ENCODE assay signal across 8 mouse cellular contexts in the genomic region with DNA sequence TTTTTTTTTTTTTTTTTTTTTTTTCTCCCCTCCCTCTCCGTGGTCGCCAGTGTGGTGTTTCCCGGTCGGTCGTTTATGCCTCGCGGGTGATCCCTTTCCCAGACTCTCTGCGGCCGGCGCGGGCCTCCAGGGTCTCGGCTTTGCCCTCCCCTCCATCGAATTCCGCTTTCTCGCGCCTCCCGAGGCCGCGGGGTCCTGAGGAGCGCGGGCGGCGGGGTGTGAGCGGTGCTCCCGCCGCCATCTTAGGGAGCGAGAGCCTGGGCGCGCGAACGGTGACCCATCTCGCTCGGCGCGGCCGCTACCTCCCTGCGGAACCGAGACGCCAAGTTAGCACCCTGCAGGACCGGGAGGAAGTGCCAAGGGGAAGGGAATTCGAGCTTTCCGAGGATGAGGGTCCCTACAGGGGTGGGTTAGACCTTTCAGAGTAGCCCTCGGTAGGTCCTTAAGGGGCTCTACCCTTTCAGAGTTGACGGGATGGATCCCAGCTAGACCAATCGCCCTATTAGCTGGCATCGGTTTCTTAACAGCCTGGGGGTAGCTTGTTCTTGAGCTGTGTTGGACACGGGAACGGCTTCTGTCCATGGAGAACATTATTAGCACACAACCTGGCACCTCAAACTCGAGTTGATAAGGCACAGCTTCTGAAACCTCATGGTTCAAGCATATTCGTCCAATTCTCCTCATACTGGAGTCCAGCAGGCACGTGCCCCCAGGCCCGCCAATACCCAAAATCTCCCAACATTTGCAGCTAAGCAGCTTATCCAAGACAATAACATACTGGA. TPM values are rescaled to one million over a fixed set of nuclear protein-coding genes. Genes with fewer than 3 reads are reported as not detected.
DNase-seq lines count a peak whose midpoint lies in the region; ATAC-seq and TF ChIP-seq lines count a peak whose summit lies in the region.

No protein-coding gene starts in this region.

- no peak for TF ChIP-seq CTCF in stomach, postnatal 0 days (IDR thresholded peaks at IDR 0.05; ENCODE audit: low read depth)

- H3K36me3 ChIP-seq in embryonic facial prominence, embryonic 12.5 days, result no peaks in the 10 kb centered on the region
- no peaks in the 10 kb centered on the region for H3K36me3 ChIP-seq in limb, embryonic 13.5 days
- no peaks in the 10 kb centered on the region for H3K36me3 ChIP-seq in midbrain, embryonic 15.5 days (replicated peaks)
- no peaks in the 10 kb centered on the region for H3K36me3 ChIP-seq in stomach, postnatal 0 days (ENCODE audit: control insufficient read depth, insufficient read depth, low read length)

- H3K4me2 ChIP-seq in embryonic facial prominence, embryonic 12.5 days (replicated peaks), result peak overlapping the region; percentile 57
- H3K4me2 ChIP-seq in limb, embryonic 13.5 days (replicated peaks), result peak overlapping the region; percentile 74
- H3K4me2 ChIP-seq in midbrain, embryonic 15.5 days, result peak overlapping the region; percentile 67
- peak overlapping the region; percentile 88 for H3K4me2 ChIP-seq in stomach, postnatal 0 days (replicated peaks; ENCODE audit: low read depth)

- DNase-seq in adrenal gland, postnatal 36 days, result peak; percentile 65 to 75
- DNase-seq in heart, adult 8-10 months (ENCODE audit: low spot score), result peak; percentile 63
- peak; percentile 73 for DNase-seq in kidney, adult 9 months
- DNase-seq in stomach, postnatal 0 days (ENCODE audit: low spot score), result peak; percentile 77

- H3K4me3 ChIP-seq in embryonic facial prominence, embryonic 12.5 days, result peak overlapping the region; percentile 89
- peak overlapping the region; percentile 97 for H3K4me3 ChIP-seq in limb, embryonic 13.5 days
- peak overlapping the region; percentile 96 for H3K4me3 ChIP-seq in midbrain, embryonic 15.5 days
- peak overlapping the region; percentile 95 for H3K4me3 ChIP-seq in stomach, postnatal 0 days (ENCODE audit: low read depth, low read length)

- peak overlapping the region; percentile 88 for H3K9ac ChIP-seq in embryonic facial prominence, embryonic 12.5 days
- H3K9ac ChIP-seq in limb, embryonic 13.5 days, result peak overlapping the region; percentile 92
- H3K9ac ChIP-seq in midbrain, embryonic 15.5 days, result peak overlapping the region; percentile 86
- H3K9ac ChIP-seq in stomach, postnatal 0 days (ENCODE audit: low read length), result peak overlapping the region; percentile 94

- peak; percentile 81 for TF ChIP-seq EP300 in stomach, postnatal 0 days (optimal IDR thresholded peaks at IDR 0.05)

- peak overlapping the region; percentile 100 for H3K27ac ChIP-seq in embryonic facial prominence, embryonic 12.5 days
- H3K27ac ChIP-seq in limb, embryonic 13.5 days, result peak overlapping the region; percentile 100
- peak overlapping the region; percentile 100 for H3K27ac ChIP-seq in midbrain, embryonic 15.5 days
- peak overlapping the region; percentile 99 for H3K27ac ChIP-seq in stomach, postnatal 0 days (replicated peaks)

- no peaks in the 10 kb centered on the region for H3K27me3 ChIP-seq in embryonic facial prominence, embryonic 12.5 days
- no peaks in the 10 kb centered on the region for H3K27me3 ChIP-seq in limb, embryonic 13.5 days
- H3K27me3 ChIP-seq in midbrain, embryonic 15.5 days (replicated peaks), result no peaks in the 10 kb centered on the region
- H3K27me3 ChIP-seq in stomach, postnatal 0 days (ENCODE audit: control insufficient read depth, insufficient read depth, low read length), result no peaks in the 10 kb centered on the region

- peak; percentile 37 for ATAC-seq in CD4-positive, CD25-positive, alpha-beta regulatory T cell, adult 4 months
- ATAC-seq in embryonic facial prominence, embryonic 12.5 days (ENCODE audit: insufficient number of reproducible peaks, insufficient read depth, low FRiP score, low TSS enrichment), result peak; percentile 64
- ATAC-seq in limb, embryonic 13.5 days (ENCODE audit: low FRiP score, low read depth), result peak; percentile 66
- ATAC-seq in midbrain, embryonic 15.5 days (replicated peaks), result peak; percentile 72
- peak; percentile 78 for ATAC-seq in stomach, postnatal 0 days (ENCODE audit: low FRiP score, low TSS enrichment)

- no peaks in the 10 kb centered on the region for H3K9me3 ChIP-seq in embryonic facial prominence, embryonic 12.5 days
- no peaks in the 10 kb centered on the region for H3K9me3 ChIP-seq in limb, embryonic 13.5 days
- no peaks in the 10 kb centered on the region for H3K9me3 ChIP-seq in midbrain, embryonic 15.5 days
- no peaks in the 10 kb centered on the region for H3K9me3 ChIP-seq in stomach, postnatal 0 days (ENCODE audit: control insufficient read depth, low read length)

- no peaks in the 10 kb centered on the region for H3K4me1 ChIP-seq in embryonic facial prominence, embryonic 12.5 days
- H3K4me1 ChIP-seq in limb, embryonic 13.5 days, result peaks cover 4% of the 10 kb centered on the region
- peaks cover 12% of the 10 kb centered on the region for H3K4me1 ChIP-seq in midbrain, embryonic 15.5 days
- H3K4me1 ChIP-seq in stomach, postnatal 0 days (replicated peaks; ENCODE audit: control insufficient read depth, insufficient read depth), result no peaks in the 10 kb centered on the region

- WGBS in embryonic facial prominence, embryonic 12.5 days, result under 1% methylated on average over 52 of the region's 52 CpGs
- under 1% methylated on average over 52 of the region's 52 CpGs for WGBS in limb, embryonic 13.5 days
- WGBS in midbrain, embryonic 15.5 days, result under 1% methylated on average over 52 of the region's 52 CpGs
- under 1% methylated on average over 46 of the region's 52 CpGs for WGBS in stomach, postnatal 0 days

RNA-seq across cellular contexts. Expression of a gene that starts 0.9 kb away (rescaled TPM):
- polyA plus RNA-seq in CD4-positive, CD25-positive, alpha-beta regulatory T cell, adult 4 months (2017; shearing (Covaris generic)), result 1 to 10 TPM; 5.9 to 8.7 TPM
- total RNA-seq in adrenal gland, postnatal 36 days (2021), result 1 to 10 TPM; 5.4 to 8.3 TPM
- 15.7 and 17.6 TPM in 2 replicates for polyA plus RNA-seq in embryonic facial prominence, embryonic 12.5 days (2016; fragmentation: Nextera tagmentation; extraction: Ambion mirVana)
- 1 to 10 TPM; 2.0 to 3.6 (median 2.2) TPM for total RNA-seq in heart, adult 8-10 months (2022)
- 12.1 and 13.3 TPM in 2 replicates for polyA plus RNA-seq in limb, embryonic 13.5 days (2015; fragmentation: Nextera tagmentation; extraction: Ambion mirVana)
- 32.2 and 33.9 TPM in 2 replicates for polyA plus RNA-seq in midbrain, embryonic 15.5 days (2015; fragmentation: Nextera tagmentation; extraction: Ambion mirVana)
- polyA plus RNA-seq in stomach, postnatal 0 days (2015; fragmentation: Nextera tagmentation; extraction: Ambion mirVana), result 1.9 and 2.0 TPM in 2 replicates

Comparison
In these comparisons a context has a peak if more than half of its experiments do, and no peak if none do; other contexts are left out.
1. Peak in every context shown above with its lines: DNase-seq, ATAC-seq, H3K4me3 ChIP-seq and H3K27ac ChIP-seq.